Mouse (Mus musculus) kidney, adult 2 months (tissue): Measurements from ENCODE around the gene Srbd1.

ENCODE experiments used
- CTCF ChIP-seq: fragments of 200-500 bp; conservative IDR thresholded peaks from 2 replicates; pipeline ENCODE4 v1.5.1; 2011; ENCODE audit warnings: low read depth, mild to moderate bottlenecking, control low read depth, low read length, moderate library complexity, mixed read lengths; ENCODE audit not compliant: insufficient read depth, insufficient read length
- POLR2A ChIP-seq: fragments of 200-500 bp; IDR thresholded peaks from one replicate; pipeline ENCODE4 v1.6.1; 2011; ENCODE audit warnings: low read depth, low read length, control low read depth

GRCm38 (mm10) chr17:86008401-86008800, 136.6 kb downstream of the Srbd1 start:
- TF ChIP-seq POLR2A: no peak
- TF ChIP-seq CTCF: no peak
